Comparison of ENCODE assay signal across 8 mouse cellular contexts in the genomic region with DNA sequence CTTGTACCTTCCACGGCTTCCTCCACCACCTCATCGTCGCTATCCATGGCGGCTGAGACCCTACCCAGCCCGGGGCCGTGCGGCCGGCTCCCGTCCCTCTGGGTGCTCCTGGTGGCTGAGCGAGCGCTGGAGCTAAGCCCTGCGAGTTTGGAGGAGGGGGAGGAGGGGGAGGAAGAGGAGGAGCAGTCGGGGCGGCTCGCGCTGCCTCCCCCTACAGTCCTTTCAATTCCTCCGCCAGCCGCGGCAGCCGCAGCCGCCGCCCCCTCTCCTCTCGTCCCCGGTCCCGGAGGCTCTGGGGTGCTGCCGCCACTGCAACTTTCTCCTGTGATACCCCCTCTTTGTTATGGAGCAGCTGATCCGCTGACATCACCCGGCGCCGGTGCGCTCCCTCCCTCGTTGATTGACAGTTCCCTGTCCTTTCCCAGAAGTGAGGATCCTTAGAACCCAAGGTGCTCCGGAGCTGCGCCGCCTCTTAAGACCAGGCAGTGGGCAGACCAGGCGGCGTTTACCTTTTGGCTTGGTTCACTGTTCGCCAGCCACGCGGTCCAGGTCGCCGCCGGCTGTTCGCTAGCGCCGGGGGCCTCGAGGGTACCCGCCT. TPM values are rescaled to one million over a fixed set of nuclear protein-coding genes. Genes with fewer than 3 reads are reported as not detected.
DNase-seq lines count a peak whose midpoint lies in the region; ATAC-seq lines count a peak whose summit lies in the region.

Gene Setd7, minus strand, starts transcription at position 369 of the 598 bp plus-strand sequence.

- peak within 1 kb of the TSS; percentile 90 for H3K4me2 ChIP-seq in hindbrain, embryonic 14.5 days (replicated peaks)

- ATAC-seq in hindbrain, embryonic 14.5 days (ENCODE audit: low FRiP score) = peak; percentile 86

- H3K4me3 ChIP-seq in hindbrain, embryonic 14.5 days (replicated peaks; ENCODE audit: low read length) = peak within 1 kb of the TSS; percentile 91

- DNase-seq in NIH3T3 (ENCODE audit: low read depth) = peak; percentile 82
- DNase-seq in cerebellum, postnatal 10 days = peak; percentile 86 to 87
- DNase-seq in frontal cortex, postnatal 36 days (ENCODE audit: low spot score in 2 of 2) = peak; percentile 80 to 82
- peak; percentile 78 for DNase-seq in hindbrain, embryonic 14.5 days (ENCODE audit: low spot score)
- peak; percentile 70 for DNase-seq in left cerebral cortex, adult 11 months (ENCODE audit: low spot score)
- peak; percentile 87 for DNase-seq in lung, postnatal 36 days
- peak; percentile 87 for DNase-seq in retina, postnatal 1 day
- peak; percentile 88 for DNase-seq in thymus, postnatal 4 days

- under 1% methylated on average over 47 of the region's 48 CpGs for WGBS in hindbrain, embryonic 14.5 days

- no peaks in the 10 kb centered on the region for H3K9me3 ChIP-seq in hindbrain, embryonic 14.5 days (ENCODE audit: control insufficient read depth, low read length)

- peak within 1 kb of the TSS; percentile 93 for H3K27ac ChIP-seq in hindbrain, embryonic 14.5 days

- H3K36me3 ChIP-seq in hindbrain, embryonic 14.5 days (replicated peaks; ENCODE audit: control insufficient read depth, insufficient read depth) = no peaks in the 10 kb centered on the region

- peaks cover 15% of the 10 kb centered on the region for H3K4me1 ChIP-seq in hindbrain, embryonic 14.5 days (replicated peaks; ENCODE audit: control insufficient read depth, insufficient read depth, low read length)

- H3K27me3 ChIP-seq in hindbrain, embryonic 14.5 days (ENCODE audit: control insufficient read depth, insufficient read depth, low read length) = no peaks in the 10 kb centered on the region

- peak within 1 kb of the TSS; percentile 93 for H3K9ac ChIP-seq in hindbrain, embryonic 14.5 days

RNA-seq across cellular contexts. Expression of gene Setd7, which starts in this region (rescaled TPM):
- polyA plus RNA-seq in hindbrain, embryonic 14.5 days (2014; fragmentation: Nextera tagmentation; extraction: Ambion mirVana) = 2.7 and 2.9 TPM in 2 replicates

Comparison
In these comparisons a context has a peak if more than half of its experiments do, and no peak if none do; other contexts are left out.
1. Peak in every context shown above with its lines: DNase-seq, ATAC-seq, H3K4me3 ChIP-seq and H3K27ac ChIP-seq.